Mouse (Mus musculus) lung, adult 2 months (tissue): Measurements from ENCODE around the gene Hunk. TPM values are rescaled to one million over a fixed set of nuclear protein-coding genes. Genes with fewer than 3 reads are reported as not detected.

Experiments used
- DNase-seq: peaks from one replicate; pipeline ENCODE4 v3.0.0; 2022
- H3K4me1 ChIP-seq: fragments of 200-500 bp; 2 replicates; pipeline ENCODE4 v1.6.1; 2011; ENCODE audit warnings: low read length; ENCODE audit not compliant: control insufficient read depth, insufficient read depth
- H3K4me3 ChIP-seq: fragments of 200-500 bp; replicated peaks from 2 replicates; pipeline ENCODE3; 2011; ENCODE audit warnings: low read depth, mild to moderate bottlenecking, control low read depth, low read length; ENCODE audit errors: extremely low read depth
- CTCF ChIP-seq: fragments of 200-500 bp; IDR thresholded peaks from 2 replicates; pipeline ENCODE4 v1.5.1; 2011; ENCODE audit warnings: mild to moderate bottlenecking, low read length, control low read depth; ENCODE audit not compliant: insufficient read depth
- POLR2A ChIP-seq: fragments of 200-500 bp; IDR thresholded peaks from 2 replicates; pipeline ENCODE4 v1.6.1; 2011; ENCODE audit warnings: low read depth, mild to moderate bottlenecking, control low read depth, low read length, borderline replicate concordance; ENCODE audit errors: extremely low read depth
- WGBS: fragments of 180-500 bp; shearing (Covaris S2); methylation state at CpG from one replicate; pipeline ENCODE4 v1.1.7; 2018; 5-methylcytosine and 5-hydroxymethylcytosine counted together
- polyA plus RNA-seq: library from polyadenylated mRNA; depleted of rRNA; stranded (reverse); fragments of >200 nt; gene quantifications from 2 replicates; pipeline ENCODE4 v1.2.3, GENCODE M21; 2012

Gene Hunk
- polyA plus RNA-seq, 1 experiment = 5.3 TPM

DNA sequence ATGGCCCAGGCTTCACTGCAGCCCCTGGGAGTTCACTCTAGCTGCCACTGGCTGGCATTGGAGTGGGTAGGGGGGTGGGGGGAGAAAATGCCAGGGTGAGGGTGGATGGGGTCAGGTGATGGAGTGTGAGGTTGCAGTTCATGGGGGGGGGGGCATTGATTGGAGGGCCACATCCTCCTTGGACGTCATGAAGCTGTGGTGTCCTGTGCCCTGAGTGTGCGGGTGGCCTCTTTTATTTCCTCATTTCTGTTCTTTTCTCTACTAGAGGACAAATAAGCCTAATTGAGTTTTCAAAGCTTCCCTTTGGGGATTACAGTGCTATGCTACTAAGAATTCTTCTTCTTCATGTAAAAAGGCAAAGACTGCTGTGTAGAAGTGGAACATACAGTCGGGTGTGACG, 99.8 kb downstream of the Hunk start:
- no peak for DNase-seq
- TF ChIP-seq CTCF = no peak
- no peak for TF ChIP-seq POLR2A
- no peak overlapping the region for H3K4me3 ChIP-seq
- H3K4me1 ChIP-seq = no peaks in the 10 kb centered on the region
- WGBS = 80% methylated on average over 4 of the region's 4 CpGs

DNA sequence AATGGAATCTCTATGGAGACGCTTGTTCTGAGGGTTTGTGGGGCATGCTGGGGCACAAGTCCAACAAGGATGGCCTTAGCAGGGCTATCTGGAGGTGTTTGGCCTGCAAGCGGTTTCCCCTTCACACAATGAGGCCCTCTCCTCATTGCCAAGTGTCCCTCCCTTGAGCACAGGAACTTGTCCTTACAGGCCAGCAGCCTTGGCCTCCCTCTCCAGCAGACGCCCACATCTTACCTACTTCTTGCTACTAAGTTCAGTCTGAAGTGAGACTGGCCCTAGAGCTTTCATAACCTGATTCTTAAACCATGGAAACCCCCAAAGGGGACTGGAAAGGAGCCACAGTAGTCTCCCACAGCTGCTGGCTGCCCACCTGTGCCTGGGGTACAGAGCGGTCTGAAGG, 104.3 kb downstream of the Hunk start:
- 59% methylated on average over 4 of the region's 4 CpGs for WGBS
- no peak overlapping the region for H3K4me3 ChIP-seq
- DNase-seq = no peak
- no peaks in the 10 kb centered on the region for H3K4me1 ChIP-seq
- no peak for TF ChIP-seq POLR2A
- TF ChIP-seq CTCF = no peak

DNA sequence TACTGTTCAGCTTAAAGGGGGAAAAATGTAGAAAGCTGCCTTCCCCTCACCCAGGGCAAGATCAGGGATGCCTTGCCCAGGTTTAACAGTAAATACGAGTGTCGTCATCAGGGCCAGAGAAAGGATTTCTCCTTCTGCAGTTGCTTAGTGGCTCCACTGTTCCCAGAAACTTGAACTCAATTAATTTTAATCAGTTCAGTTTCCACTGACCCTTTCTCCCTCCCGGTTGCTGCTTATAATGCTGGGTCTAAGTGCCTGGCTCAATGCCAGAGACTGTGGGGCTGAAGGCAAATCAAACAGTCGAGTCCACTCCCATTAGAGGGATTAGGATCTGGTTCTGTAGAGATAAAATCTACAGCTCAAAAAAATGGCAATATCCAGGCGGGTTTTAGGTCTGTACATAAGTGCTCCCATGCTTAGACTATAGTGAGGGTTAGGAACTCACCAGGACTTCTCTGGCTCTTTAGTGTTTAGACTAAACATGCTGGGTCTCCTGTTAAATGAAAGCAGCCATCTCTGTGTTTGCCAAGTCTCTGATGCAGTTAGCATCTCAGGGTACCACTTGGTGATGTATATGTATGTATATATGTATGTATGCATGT, 106.2 kb downstream of the Hunk start:
- H3K4me3 ChIP-seq = no peak overlapping the region
- no peaks in the 10 kb centered on the region for H3K4me1 ChIP-seq
- no peak for TF ChIP-seq CTCF
- no peak for TF ChIP-seq POLR2A
- 45% methylated on average over 5 of the region's 5 CpGs for WGBS
- DNase-seq = no peak

- whole genome bisulfite sequencing = 63% methylated on average over 11 of the region's 11 CpGs
- TF ChIP-seq CTCF = no peak
- TF ChIP-seq POLR2A = no peak
- no peak overlapping the region for H3K4me3 ChIP-seq
- no peaks in the 10 kb centered on the region for H3K4me1 ChIP-seq
- DNase-seq = no peak
These were observed 111.1 kb downstream of the Hunk start for GRCm38 (mm10) chr16:90496930-90497329.

- 74% methylated on average over 16 of the region's 16 CpGs for WGBS
- no peak overlapping the region for H3K4me3 ChIP-seq
- DNase-seq = no peak
- H3K4me1 ChIP-seq = no peaks in the 10 kb centered on the region
- TF ChIP-seq POLR2A (no peak), CTCF (no peak)
These were observed 112.1 kb downstream of the Hunk start for GRCm38 (mm10) chr16:90497749-90498464.

- TF ChIP-seq POLR2A = no peak
- no peak for TF ChIP-seq CTCF
- no peak for DNase-seq
- no peak overlapping the region for H3K4me3 ChIP-seq
- H3K4me1 ChIP-seq = no peaks in the 10 kb centered on the region
- 86% methylated on average over 6 of the region's 6 CpGs for WGBS
These were observed 115.0 kb downstream of the Hunk start for GRCm38 (mm10) chr16:90500809-90501208.

- H3K4me1 ChIP-seq = no peaks in the 10 kb centered on the region
- no peak for DNase-seq
- 80% methylated on average over 10 of the region's 10 CpGs for WGBS
These were observed 119.4 kb downstream of the Hunk start for GRCm38 (mm10) chr16:90505252-90505651.

GRCm38 (mm10) chr16:90505680-90506079, 119.9 kb downstream of the Hunk start:
- TF ChIP-seq POLR2A (no peak), CTCF (no peak)
- DNase-seq = no peak
- H3K4me3 ChIP-seq = no peak overlapping the region
- H3K4me1 ChIP-seq = no peaks in the 10 kb centered on the region
- WGBS = 76% methylated on average over 2 of the region's 2 CpGs

More at GRCm38 (mm10) chr16:90505252-90505651, 119.4 kb downstream of the Hunk start:
- TF ChIP-seq POLR2A = no peak
- TF ChIP-seq CTCF = no peak
- H3K4me3 ChIP-seq = no peak overlapping the region

GRCm38 (mm10) chr16:90511551-90512296, 125.9 kb downstream of the Hunk start:
- peak; percentile 11 for DNase-seq
- no peak overlapping the region for H3K4me3 ChIP-seq
- no peaks in the 10 kb centered on the region for H3K4me1 ChIP-seq
- TF ChIP-seq POLR2A (no peak), CTCF (no peak)
- WGBS = 72% methylated on average over 19 of the region's 19 CpGs
